Mouse (Mus musculus): Measurements from ENCODE around the gene Pbld1.

DNA sequence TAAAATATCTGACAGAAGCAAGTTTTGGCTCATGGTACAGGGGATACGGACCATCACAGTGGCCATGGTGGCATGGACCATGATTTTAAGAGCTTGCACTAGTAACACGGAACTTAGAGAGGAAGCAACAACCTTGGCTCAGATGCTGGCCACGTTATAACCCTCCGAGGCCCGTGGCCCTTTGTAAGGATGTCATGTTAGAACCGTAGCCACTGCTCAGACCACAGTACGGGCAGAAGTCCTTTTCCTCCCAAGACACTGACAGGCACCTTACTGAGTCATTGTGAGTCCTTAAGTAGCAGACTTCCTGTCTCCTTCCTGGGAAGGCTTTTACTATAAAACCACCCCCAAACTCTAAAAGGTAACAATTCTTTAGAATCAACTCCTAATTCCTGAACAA lies 8.7 kb upstream of the Pbld1 start:
- no peak for TF ChIP-seq GATA1 (IDR thresholded peaks at IDR 0.05; ENCODE audit: low read length)
- no peak for TF ChIP-seq TAL1 (IDR thresholded peaks at IDR 0.05; ENCODE audit: low read length)

Measured in erythroblast, embryonic 14.5 days (primary cell).